Mouse (Mus musculus): ENCODE results near the gene Kcnma1. TPM values are rescaled to one million over a fixed set of nuclear protein-coding genes. Genes with fewer than 3 reads are reported as not detected.

Kcnma1 gene
- 0.16 TPM in 1 of 2 replicates, not detected in the other for total RNA-seq (2023)

GRCm38 (mm10) chr14:24014391-24014790 is at the start of gene Kcnma1:
Gene Kcnma1 (minus strand): TSS chr14:24014491.

Other genes starting within 250 kb of the Kcnma1 start
- gene Dlg5, start 231.4 kb upstream of the Kcnma1 start, total RNA-seq (2023) = not detected in 2 replicates